Mouse (Mus musculus): ENCODE data around the gene Gm47791. TPM values are rescaled to one million over a fixed set of nuclear protein-coding genes. Genes with fewer than 3 reads are reported as not detected.

Gm47791 gene
- total and polyA plus RNA-seq, 3 experiments: not detected

GRCm38 (mm10) chr1:82766227-82766626 lies 4.8 kb downstream of the Gm47791 start:
- H3K4me3 ChIP-seq (ENCODE audit: low read depth, low read length): no peak overlapping the region
- TF ChIP-seq CTCF (IDR thresholded peaks at IDR 0.05; ENCODE audit: low read depth, low read length) (no peak), GATA2 (IDR thresholded peaks at IDR 0.05; ENCODE audit: borderline replicate concordance, low read depth, low read length) (no peak), POLR2AphosphoS5 (IDR thresholded peaks at IDR 0.05; ENCODE audit: insufficient replicate concordance, low read depth, low read length) (no peak), GATA1 (IDR thresholded peaks at IDR 0.05; ENCODE audit: borderline replicate concordance, low read length) (no peak), TAL1 (conservative IDR thresholded peaks at IDR 0.05; ENCODE audit: low read depth, low read length) (no peak)
- ATAC-seq (ENCODE audit: extremely low read depth, insufficient number of reproducible peaks, low FRiP score, poor library complexity, severe bottlenecking) (no peak), DNase-seq (ENCODE audit: low spot score) (no peak)
- H3K27me3 ChIP-seq (ENCODE audit: insufficient read depth, low read length): no peaks in the 10 kb centered on the region
- H3K36me3 ChIP-seq (replicated peaks): peaks cover 15% of the 10 kb centered on the region
- peaks cover 4% of the 10 kb centered on the region; the same call in 1 of the 2 replicates for H3K4me1 ChIP-seq (ENCODE audit: insufficient read depth, low read depth, low read length)
- H3K9me3 ChIP-seq (replicated peaks): no peaks in the 10 kb centered on the region

DNA sequence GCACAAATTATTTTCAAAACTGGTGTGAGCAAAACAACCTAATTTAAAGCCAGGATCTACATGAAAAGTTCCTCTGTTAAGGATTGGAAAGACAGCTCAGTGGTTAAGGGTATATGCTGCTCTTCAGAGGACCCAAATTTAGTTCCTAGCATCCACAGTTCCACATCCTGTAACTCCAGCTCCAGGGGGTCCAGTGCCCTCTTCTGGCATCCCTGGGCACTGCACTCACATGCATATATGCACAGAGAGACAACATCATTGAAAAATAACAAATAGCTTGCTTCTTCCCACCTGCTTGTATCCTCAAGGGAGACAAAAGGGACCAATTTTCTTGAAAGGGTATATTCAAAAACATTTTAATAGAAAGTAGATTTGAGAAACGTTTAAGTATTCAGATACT lies 8.8 kb downstream of the Gm47791 start:
- Histone ChIP-seq H3K4me3 (ENCODE audit: low read depth, low read length) (no peak overlapping the region), H3K27me3 (ENCODE audit: insufficient read depth, low read length) (no peaks in the 10 kb centered on the region), H3K9me3 (replicated peaks) (no peaks in the 10 kb centered on the region), H3K4me1 (ENCODE audit: insufficient read depth, low read depth, low read length) (no peaks in the 10 kb centered on the region), H3K36me3 (replicated peaks) (peaks cover 45% of the 10 kb centered on the region)
- DNase-seq (ENCODE audit: low spot score) (no peak), ATAC-seq (ENCODE audit: extremely low read depth, insufficient number of reproducible peaks, low FRiP score, poor library complexity, severe bottlenecking) (no peak)
- TF ChIP-seq GATA2 (IDR thresholded peaks at IDR 0.05; ENCODE audit: borderline replicate concordance, low read depth, low read length): no peak
- peak; percentile 55; the same call in 1 of the 2 replicates for TF ChIP-seq CTCF (IDR thresholded peaks at IDR 0.05; ENCODE audit: low read depth, low read length)
- TF ChIP-seq GATA1 (IDR thresholded peaks at IDR 0.05; ENCODE audit: borderline replicate concordance, low read length): no peak
- no peak for TF ChIP-seq TAL1 (conservative IDR thresholded peaks at IDR 0.05; ENCODE audit: low read depth, low read length)
- no peak for TF ChIP-seq POLR2AphosphoS5 (IDR thresholded peaks at IDR 0.05; ENCODE audit: insufficient replicate concordance, low read depth, low read length)

DNA sequence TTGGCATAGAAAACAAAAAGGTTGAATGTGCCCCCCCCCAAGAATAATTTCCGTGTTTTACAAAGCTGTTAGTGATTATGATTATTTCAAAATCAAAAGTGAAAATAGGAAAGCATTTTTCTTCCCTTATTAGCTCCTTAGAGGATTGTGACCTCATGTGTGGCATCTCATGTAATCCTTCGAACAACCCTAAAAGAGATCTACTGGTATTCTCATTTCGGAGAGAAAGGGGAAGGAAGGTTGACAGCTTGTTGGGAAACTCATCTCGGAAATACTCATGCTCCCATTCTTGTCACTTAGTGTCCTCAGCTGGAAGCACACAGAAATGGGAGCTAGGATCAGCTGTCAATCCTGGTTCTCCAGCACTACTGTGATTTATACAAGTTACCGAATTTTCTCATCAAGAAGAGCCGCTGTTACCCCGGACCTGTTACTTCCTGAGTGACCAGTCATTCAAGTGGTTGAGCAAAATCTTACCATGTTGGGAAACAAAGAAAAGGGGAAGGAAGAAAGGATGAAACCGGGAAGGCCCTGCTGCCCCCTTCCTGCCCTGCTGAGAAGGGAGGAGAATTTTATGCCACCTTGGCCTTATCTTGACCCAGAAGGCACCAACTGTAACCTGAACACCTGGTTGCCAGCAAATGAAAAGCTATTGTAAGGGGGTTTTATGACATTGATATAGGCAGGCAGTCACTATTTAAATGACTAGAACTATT lies 9.4 kb downstream of the Gm47791 start:
- TF ChIP-seq TAL1 (conservative IDR thresholded peaks at IDR 0.05; ENCODE audit: low read depth, low read length) (no peak), GATA1 (IDR thresholded peaks at IDR 0.05; ENCODE audit: borderline replicate concordance, low read length) (no peak), POLR2AphosphoS5 (IDR thresholded peaks at IDR 0.05; ENCODE audit: insufficient replicate concordance, low read depth, low read length) (no peak), GATA2 (IDR thresholded peaks at IDR 0.05; ENCODE audit: borderline replicate concordance, low read depth, low read length) (no peak), CTCF (IDR thresholded peaks at IDR 0.05; ENCODE audit: low read depth, low read length) (no peak)
- Histone ChIP-seq H3K4me1 (ENCODE audit: insufficient read depth, low read depth, low read length) (no peaks in the 10 kb centered on the region), H3K9me3 (replicated peaks) (no peaks in the 10 kb centered on the region), H3K27me3 (ENCODE audit: insufficient read depth, low read length) (no peaks in the 10 kb centered on the region), H3K36me3 (replicated peaks) (peaks cover 52% of the 10 kb centered on the region), H3K4me3 (ENCODE audit: low read depth, low read length) (no peak overlapping the region)
- DNase-seq (ENCODE audit: low spot score) (no peak), ATAC-seq (ENCODE audit: extremely low read depth, insufficient number of reproducible peaks, low FRiP score, poor library complexity, severe bottlenecking) (no peak)

GRCm38 (mm10) chr1:82759520-82759919 lies 11.5 kb downstream of the Gm47791 start:
- TF ChIP-seq CTCF (IDR thresholded peaks at IDR 0.05; ENCODE audit: low read depth, low read length) (peak; percentile 67; the same call in 1 of the 2 replicates), TAL1 (conservative IDR thresholded peaks at IDR 0.05; ENCODE audit: low read depth, low read length) (no peak)
- peaks cover 70% of the 10 kb centered on the region for H3K36me3 ChIP-seq (replicated peaks)

DNA sequence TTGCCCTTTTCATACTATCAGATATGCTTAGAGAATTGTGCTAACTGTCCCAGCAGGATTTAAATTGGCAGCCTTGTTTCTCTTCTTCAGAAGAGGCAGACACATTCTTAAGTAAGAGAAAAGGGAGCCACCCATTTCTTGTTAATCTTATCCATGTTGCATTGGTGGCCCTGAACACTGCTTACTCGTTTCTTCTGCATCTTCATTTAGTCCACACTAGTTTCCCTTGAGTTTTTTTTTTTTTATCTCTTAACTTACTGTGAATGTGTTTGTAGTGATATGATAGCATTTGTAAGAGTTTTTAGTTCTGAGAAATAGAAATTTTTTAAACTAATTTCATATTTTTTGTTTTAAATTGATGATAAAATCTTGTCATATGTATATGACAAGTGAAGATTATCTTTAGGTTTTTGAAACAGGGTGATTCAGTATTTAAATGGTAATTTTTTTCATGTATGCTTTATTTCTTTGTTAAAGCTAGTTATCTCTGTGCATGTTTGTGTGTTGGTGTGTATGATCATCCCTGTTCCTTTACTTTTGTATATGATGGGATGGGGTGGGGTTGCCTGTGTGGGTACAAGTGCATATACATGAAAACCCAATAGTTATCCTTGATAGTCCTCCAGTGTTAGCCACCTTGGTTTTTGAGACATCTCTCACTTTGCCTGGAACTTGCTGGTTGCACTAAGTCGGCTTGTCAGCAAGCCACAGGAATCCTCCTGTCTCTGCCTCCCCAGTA lies 23.2 kb downstream of the Gm47791 start:
- H3K9me3 ChIP-seq (replicated peaks): no peaks in the 10 kb centered on the region
- TF ChIP-seq TAL1 (conservative IDR thresholded peaks at IDR 0.05; ENCODE audit: low read depth, low read length) (no peak), CTCF (IDR thresholded peaks at IDR 0.05; ENCODE audit: low read depth, low read length) (no peak), GATA1 (IDR thresholded peaks at IDR 0.05; ENCODE audit: borderline replicate concordance, low read length) (no peak)
- no peaks in the 10 kb centered on the region for H3K27me3 ChIP-seq (ENCODE audit: insufficient read depth, low read length)
- DNase-seq (ENCODE audit: low spot score) (no peak), ATAC-seq (ENCODE audit: extremely low read depth, insufficient number of reproducible peaks, low FRiP score, poor library complexity, severe bottlenecking) (peak; percentile 77)
- H3K4me3 ChIP-seq (ENCODE audit: low read depth, low read length): no peak overlapping the region
- H3K4me1 ChIP-seq (ENCODE audit: insufficient read depth, low read depth, low read length): peaks cover 31% of the 10 kb centered on the region
- peaks cover 72% of the 10 kb centered on the region for H3K36me3 ChIP-seq (replicated peaks)

More at GRCm38 (mm10) chr1:82759520-82759919, 11.5 kb downstream of the Gm47791 start:
- Histone ChIP-seq H3K4me3 (ENCODE audit: low read depth, low read length) (no peak overlapping the region), H3K27me3 (ENCODE audit: insufficient read depth, low read length) (no peaks in the 10 kb centered on the region), H3K9me3 (replicated peaks) (no peaks in the 10 kb centered on the region), H3K4me1 (ENCODE audit: insufficient read depth, low read depth, low read length) (peaks cover 2% of the 10 kb centered on the region; the same call in 1 of the 2 replicates)
- ATAC-seq (ENCODE audit: extremely low read depth, insufficient number of reproducible peaks, low FRiP score, poor library complexity, severe bottlenecking) (peak; percentile 30; the same call in 1 of the 2 replicates), DNase-seq (ENCODE audit: low spot score) (no peak)

DNA sequence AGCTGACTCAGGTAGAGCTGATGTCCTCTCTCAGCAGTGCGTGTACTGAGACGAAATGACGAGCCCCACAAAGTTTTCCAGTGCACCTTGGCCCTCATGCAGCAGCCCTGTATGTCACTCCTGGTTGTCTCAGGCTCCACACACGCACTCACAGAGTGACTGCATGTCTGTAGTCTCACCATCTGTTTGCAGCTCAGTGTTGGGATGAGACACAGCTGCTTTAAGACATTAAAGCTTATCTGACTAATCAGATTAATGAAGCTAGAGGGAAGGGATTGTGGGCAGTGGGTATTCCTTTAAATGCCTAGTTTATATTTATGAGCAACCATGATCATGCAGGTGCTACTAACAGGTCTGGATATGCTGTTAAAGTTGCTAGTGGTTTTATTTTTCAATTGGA lies 24.6 kb downstream of the Gm47791 start:
- TF ChIP-seq GATA2 (IDR thresholded peaks at IDR 0.05; ENCODE audit: borderline replicate concordance, low read depth, low read length): no peak
- no peak for TF ChIP-seq TAL1 (conservative IDR thresholded peaks at IDR 0.05; ENCODE audit: low read depth, low read length)
- TF ChIP-seq GATA1 (IDR thresholded peaks at IDR 0.05; ENCODE audit: borderline replicate concordance, low read length): no peak
- no peak for TF ChIP-seq CTCF (IDR thresholded peaks at IDR 0.05; ENCODE audit: low read depth, low read length)
- no peak for TF ChIP-seq POLR2AphosphoS5 (IDR thresholded peaks at IDR 0.05; ENCODE audit: insufficient replicate concordance, low read depth, low read length)
- no peak overlapping the region for H3K4me3 ChIP-seq (ENCODE audit: low read depth, low read length)
- H3K9me3 ChIP-seq (replicated peaks): no peaks in the 10 kb centered on the region
- peaks cover 72% of the 10 kb centered on the region for H3K36me3 ChIP-seq (replicated peaks)
- ATAC-seq (ENCODE audit: extremely low read depth, insufficient number of reproducible peaks, low FRiP score, poor library complexity, severe bottlenecking): 0 out of 2 replicates have a peak, but pooled peaks have one; percentile 18
- peaks cover 33% of the 10 kb centered on the region for H3K4me1 ChIP-seq (ENCODE audit: insufficient read depth, low read depth, low read length)
- H3K27me3 ChIP-seq (ENCODE audit: insufficient read depth, low read length): no peaks in the 10 kb centered on the region
- DNase-seq (ENCODE audit: low spot score): no peak

All from G1E (cell line).